Mouse (Mus musculus): ENCODE measurements around the gene 1700066M21Rik. TPM values are rescaled to one million over a fixed set of nuclear protein-coding genes. Genes with fewer than 3 reads are reported as not detected.
A peak's percentile ranks its signal among the peaks of the same experiment; 100 is the strongest.

The 1700066M21Rik gene
- total and polyA plus RNA-seq, 3 experiments, result 9.9 to 11.7 TPM; not detected in 1

- no peak for TF ChIP-seq MAFK (IDR thresholded peaks at IDR 0.05; ENCODE audit: borderline replicate concordance, low read depth, low read length)
- no peak for TF ChIP-seq MYB (IDR thresholded peaks at IDR 0.05; ENCODE audit: low read depth, low read length)
- TF ChIP-seq ZC3H11A (IDR thresholded peaks at IDR 0.05; ENCODE audit: low read depth, low read length), result no peak
- TF ChIP-seq GATA1 (IDR thresholded peaks at IDR 0.05; ENCODE audit: low read depth, low read length), result no peak
- 0 out of 2 replicates have a peak, but pooled peaks have one; percentile 14 for TF ChIP-seq ETS1 (IDR thresholded peaks at IDR 0.05; ENCODE audit: low read depth, low read length)
Observed at GRCm38 (mm10) chr1:57406187-57407151, 29.0 kb downstream of the 1700066M21Rik start, which contains the start of the genes Maip1 and Tyw5 (continued).

GRCm38 (mm10) chr1:57408994-57409393 is 31.6 kb downstream of the 1700066M21Rik start:
- Histone ChIP-seq H3K36me3 (ENCODE audit: control insufficient read depth in 1 of 2, insufficient read depth in 2 of 2, low read length in 2 of 2) (peaks cover 3 to 22% of the 10 kb centered on the region in 2 experiments; a peak in 3 of 4 replicates), H3K9me3 (replicated peaks; ENCODE audit: insufficient read depth, low read length) (no peaks in the 10 kb centered on the region)

DNA sequence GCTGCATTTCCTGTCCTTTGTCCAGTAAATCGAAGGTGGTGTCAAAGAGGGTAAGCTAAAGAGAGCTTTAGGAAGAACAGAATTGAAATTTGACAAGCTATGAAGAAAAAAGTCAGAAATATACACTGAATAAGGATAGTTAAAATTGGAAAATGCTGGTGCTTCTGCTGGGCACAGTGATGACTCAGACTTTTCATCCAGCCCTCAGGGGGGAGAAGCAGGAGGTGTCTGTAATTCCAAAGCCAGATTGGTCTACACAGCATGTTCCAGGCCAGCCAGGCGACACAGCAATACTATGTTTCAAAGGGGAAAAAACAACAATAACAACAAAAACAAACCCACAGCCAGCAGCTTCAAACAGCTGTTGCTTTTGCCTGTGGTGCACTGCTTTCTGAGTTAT is 36.0 kb downstream of the 1700066M21Rik start:
- Histone ChIP-seq H3K9ac (ENCODE audit: control insufficient read depth, low read depth, low read length, poor library complexity, severe bottlenecking) (no peak overlapping the region), H3K79me2 (ENCODE audit: control insufficient read depth, insufficient read depth, low read length, poor library complexity) (peaks cover 4% of the 10 kb centered on the region), H3K27ac (ENCODE audit: control insufficient read depth, low read depth, low read length) (no peak overlapping the region), H3K9me3 (replicated peaks; ENCODE audit: insufficient read depth, low read length) (no peaks in the 10 kb centered on the region), H3K4me1 (ENCODE audit: control insufficient read depth in 1 of 2, insufficient read depth in 2 of 2, low read length in 2 of 2) (peaks cover 3 to 7% of the 10 kb centered on the region in 2 experiments), H3K36me3 (ENCODE audit: control insufficient read depth in 1 of 2, insufficient read depth in 2 of 2, low read length in 2 of 2) (peaks cover 8 to 9% of the 10 kb centered on the region in 2 experiments), H3K4me3 (ENCODE audit: control insufficient read depth in 1 of 2, insufficient read depth in 1 of 2, low read depth in 2 of 2, low read length in 2 of 2) (no peak overlapping the region), H3K27me3 (ENCODE audit: control insufficient read depth in 1 of 2, insufficient read depth in 2 of 2, low read length in 2 of 2) (no peaks in the 10 kb centered on the region)
- DNase-seq (ENCODE audit: low read depth, low spot score), result no peak
- TF ChIP-seq MAX (IDR thresholded peaks at IDR 0.05; ENCODE audit: low read length), result no peak
- no peak for TF ChIP-seq MXI1 (IDR thresholded peaks at IDR 0.05; ENCODE audit: low read depth, low read length)
- TF ChIP-seq JUND (IDR thresholded peaks at IDR 0.05; ENCODE audit: low read depth, low read length), result no peak
- TF ChIP-seq E2F4 (IDR thresholded peaks at IDR 0.05; ENCODE audit: borderline replicate concordance, low read depth, low read length), result no peak
- no peak for TF ChIP-seq NRF1 (IDR thresholded peaks at IDR 0.05; ENCODE audit: insufficient read depth, low read depth, low read length, poor library complexity, severe bottlenecking)
- TF ChIP-seq TBP (IDR thresholded peaks at IDR 0.05; ENCODE audit: low read depth, low read length), result no peak
- no peak for TF ChIP-seq ZC3H11A (IDR thresholded peaks at IDR 0.05; ENCODE audit: low read depth, low read length)
- TF ChIP-seq TAL1 (IDR thresholded peaks at IDR 0.05; ENCODE audit: low read length), result no peak
- no peak for TF ChIP-seq ZNF384 (IDR thresholded peaks at IDR 0.05; ENCODE audit: low read depth, low read length)
- TF ChIP-seq RAD21 (IDR thresholded peaks at IDR 0.05; ENCODE audit: low read depth, low read length), result no peak
- TF ChIP-seq ZKSCAN1 (IDR thresholded peaks at IDR 0.05; ENCODE audit: low read depth, low read length), result no peak
- no peak for TF ChIP-seq SMC3 (IDR thresholded peaks at IDR 0.05; ENCODE audit: low read depth, low read length)
- no peak for TF ChIP-seq GATA1 (IDR thresholded peaks at IDR 0.05; ENCODE audit: low read depth, low read length)
- TF ChIP-seq CHD1 (IDR thresholded peaks at IDR 0.05; ENCODE audit: low read depth, low read length), result no peak
- no peak for TF ChIP-seq SIN3A (IDR thresholded peaks at IDR 0.05; ENCODE audit: low read length)
- no peak for TF ChIP-seq BHLHE40 (IDR thresholded peaks at IDR 0.05; ENCODE audit: borderline replicate concordance, low read depth, low read length)
- no peak for TF ChIP-seq GABPA (IDR thresholded peaks at IDR 0.05; ENCODE audit: low read depth, low read length)
- TF ChIP-seq CHD2 (IDR thresholded peaks at IDR 0.05; ENCODE audit: low read length), result no peak

More at GRCm38 (mm10) chr1:57408994-57409393, 31.6 kb downstream of the 1700066M21Rik start:
- DNase-seq (ENCODE audit: low read depth, low spot score), result peak; percentile 59
- H3K4me1 ChIP-seq (ENCODE audit: control insufficient read depth in 1 of 2, insufficient read depth in 2 of 2, low read length in 2 of 2), result peaks cover 6 to 7% of the 10 kb centered on the region in 2 experiments
- no peak overlapping the region for H3K27ac ChIP-seq (ENCODE audit: control insufficient read depth, low read depth, low read length)
- no peak for TF ChIP-seq POLR2A (IDR thresholded peaks at IDR 0.05; ENCODE audit: control insufficient read depth in 1 of 2, insufficient read depth in 1 of 2, low read depth in 1 of 2, low read length in 2 of 2, poor library complexity in 1 of 2)
- TF ChIP-seq GATA1 (IDR thresholded peaks at IDR 0.05; ENCODE audit: low read depth, low read length), result peak; percentile 50
- TF ChIP-seq SIN3A (IDR thresholded peaks at IDR 0.05; ENCODE audit: low read length), result peak; percentile 57
- TF ChIP-seq MAZ (IDR thresholded peaks at IDR 0.05; ENCODE audit: low read depth, low read length), result no peak
- TF ChIP-seq GABPA (IDR thresholded peaks at IDR 0.05; ENCODE audit: low read depth, low read length), result no peak
- TF ChIP-seq MYC (IDR thresholded peaks at IDR 0.05; ENCODE audit: low read depth, low read length), result peak; percentile 86
- TF ChIP-seq TAL1 (IDR thresholded peaks at IDR 0.05; ENCODE audit: low read length), result no peak
- peak in 1 of 2 experiments; percentile 59; a peak in 1 of 4 replicates for TF ChIP-seq EP300 (IDR thresholded peaks at IDR 0.05; ENCODE audit: low read depth in 1 of 2, low read length in 2 of 2)
- peak; percentile 76; the same call in 1 of the 2 replicates for TF ChIP-seq MXI1 (IDR thresholded peaks at IDR 0.05; ENCODE audit: low read depth, low read length)
- no peak for TF ChIP-seq ZKSCAN1 (IDR thresholded peaks at IDR 0.05; ENCODE audit: low read depth, low read length)
- TF ChIP-seq ETS1 (IDR thresholded peaks at IDR 0.05; ENCODE audit: low read depth, low read length), result peak; percentile 70
- TF ChIP-seq RCOR1 (IDR thresholded peaks at IDR 0.05; ENCODE audit: low read depth, low read length), result no peak
- peak; percentile 95 for TF ChIP-seq BHLHE40 (IDR thresholded peaks at IDR 0.05; ENCODE audit: borderline replicate concordance, low read depth, low read length)
- TF ChIP-seq MAX (IDR thresholded peaks at IDR 0.05; ENCODE audit: low read length), result peak; percentile 75
- peak; percentile 28; the same call in 1 of the 2 replicates for TF ChIP-seq TCF12 (IDR thresholded peaks at IDR 0.05; ENCODE audit: low read depth, low read length)
- no peak overlapping the region; the same call in 1 of the 2 replicates for H3K9ac ChIP-seq (ENCODE audit: control insufficient read depth, low read depth, low read length, poor library complexity, severe bottlenecking)
- no peak overlapping the region for H3K4me3 ChIP-seq (ENCODE audit: control insufficient read depth in 1 of 2, insufficient read depth in 1 of 2, low read depth in 2 of 2, low read length in 2 of 2)
- H3K27me3 ChIP-seq (ENCODE audit: control insufficient read depth in 1 of 2, insufficient read depth in 2 of 2, low read length in 2 of 2), result no peaks in the 10 kb centered on the region
- peaks cover 31% of the 10 kb centered on the region for H3K79me2 ChIP-seq (ENCODE audit: control insufficient read depth, insufficient read depth, low read length, poor library complexity)
